Mouse (Mus musculus): ENCODE measurements around the gene Ano9. TPM values are rescaled to one million over a fixed set of nuclear protein-coding genes. Genes with fewer than 3 reads are reported as not detected.

Gene Ano9
- total RNA-seq, 2 experiments from 2014 or later, result 0.14 to 0.33 TPM

- intact Hi-C loops (cut with DNase I), result no loop called here
These were observed 1.7 kb downstream of the Ano9 start for GRCm38 (mm10) chr7:141115874-141116273.

GRCm38 (mm10) chr7:141103161-141103560 lies 14.4 kb downstream of the Ano9 start:
- intact Hi-C loops (cut with DNase I), result no loop called here

More at GRCm38 (mm10) chr7:141115874-141116273, 1.7 kb downstream of the Ano9 start:
- DNase-seq, result no peak

GRCm38 (mm10) chr7:141099911-141100691 lies 17.5 kb downstream of the Ano9 start, which contains the start of gene Sigirr:
Gene Sigirr, minus strand, starts transcription at chr7:141100572.
- peak; percentile 31 for DNase-seq
- intact Hi-C loops (cut with DNase I), result loop anchor here (2.0 to 10.0 kb wide), 2 partner anchors 21 to 265 kb away; no protein-coding TSS in a partner anchor

More at GRCm38 (mm10) chr7:141103161-141103560, 14.4 kb downstream of the Ano9 start:
- no peak for DNase-seq

GRCm38 (mm10) chr7:141097177-141097576 lies 20.4 kb downstream of the Ano9 start:
- intact Hi-C loops (cut with DNase I), result loop anchor here (10.0 kb wide), 1 partner anchor 268 kb away; no protein-coding TSS in a partner anchor
- DNase-seq, result no peak

- peak; percentile 63 to 68 for DNase-seq
- intact Hi-C loops (cut with DNase I), result loop anchor here (10.0 kb wide), 1 partner anchor 268 kb away; no protein-coding TSS in a partner anchor
These were observed 21.0 kb downstream of the Ano9 start for GRCm38 (mm10) chr7:141096649-141097056.

- intact Hi-C loops (cut with DNase I), result loop anchor here (10.0 kb wide), 1 partner anchor 269 kb away; no protein-coding TSS in a partner anchor
- DNase-seq, result no peak
These were observed 21.6 kb downstream of the Ano9 start for GRCm38 (mm10) chr7:141096021-141096420.

- intact Hi-C loops (cut with DNase I), result loop anchor here (5.0 to 10.0 kb wide), 2 partner anchors 38 to 270 kb away; no protein-coding TSS in a partner anchor
- no peak for DNase-seq
These were observed 23.0 kb downstream of the Ano9 start for GRCm38 (mm10) chr7:141094487-141095205.

GRCm38 (mm10) chr7:141093950-141094349 lies 23.7 kb downstream of the Ano9 start:
- DNase-seq, result no peak
- intact Hi-C loops (cut with DNase I), result loop anchor here (5.0 to 10.0 kb wide), 2 partner anchors 38 to 271 kb away; no protein-coding TSS in a partner anchor

GRCm38 (mm10) chr7:141092051-141092735 lies 25.4 kb downstream of the Ano9 start:
- peak; percentile 77 to 84 for DNase-seq
- intact Hi-C loops (cut with DNase I), result loop anchor here (1.0 to 10.0 kb wide), 3 partner anchors 40 to 273 kb away; no protein-coding TSS in a partner anchor

GRCm38 (mm10) chr7:141090228-141090627 lies 27.4 kb downstream of the Ano9 start:
- no peak for DNase-seq
- intact Hi-C loops (cut with DNase I), result loop anchor here (5.0 to 10.0 kb wide), 2 partner anchors 42 to 275 kb away; no protein-coding TSS in a partner anchor

- DNase-seq, result no peak
- intact Hi-C loops (cut with DNase I), result no loop called here
These were observed 29.1 kb downstream of the Ano9 start for GRCm38 (mm10) chr7:141088473-141088872.

- no peak for DNase-seq
- intact Hi-C loops (cut with DNase I), result no loop called here
These were observed 29.7 kb downstream of the Ano9 start for GRCm38 (mm10) chr7:141087894-141088293.

- intact Hi-C loops (cut with DNase I), result no loop called here
These were observed 37.8 kb downstream of the Ano9 start for GRCm38 (mm10) chr7:141079481-141080449.

GRCm38 (mm10) chr7:141078876-141079275 lies 38.7 kb downstream of the Ano9 start:
- no peak for DNase-seq
- intact Hi-C loops (cut with DNase I), result no loop called here

More at GRCm38 (mm10) chr7:141079481-141080449, 37.8 kb downstream of the Ano9 start:
- DNase-seq, result no peak

- intact Hi-C loops (cut with DNase I), result no loop called here
These were observed 39.8 kb downstream of the Ano9 start, which contains the start of gene Pkp3 for GRCm38 (mm10) chr7:141077841-141078240. Gene Pkp3, plus strand, starts transcription at chr7:141078218.

GRCm38 (mm10) chr7:141073782-141074181 lies 43.8 kb downstream of the Ano9 start:
- no peak for DNase-seq

More at GRCm38 (mm10) chr7:141077841-141078240, 39.8 kb downstream of the Ano9 start, which contains the start of gene Pkp3:
- no peak for DNase-seq

GRCm38 (mm10) chr7:141072017-141072745 lies 45.4 kb downstream of the Ano9 start:
- intact Hi-C loops (cut with DNase I), result loop anchor here (5.0 kb wide), 1 partner anchor 105 kb away; no protein-coding TSS in a partner anchor
- peak in 1 of 2 experiments; percentile 32 for DNase-seq

More at GRCm38 (mm10) chr7:141073782-141074181, 43.8 kb downstream of the Ano9 start:
- intact Hi-C loops (cut with DNase I), result loop anchor here (5.0 kb wide), 1 partner anchor 104 kb away; no protein-coding TSS in a partner anchor
